30 mouse cellular contexts compared by ENCODE assay signal in the genomic region with DNA sequence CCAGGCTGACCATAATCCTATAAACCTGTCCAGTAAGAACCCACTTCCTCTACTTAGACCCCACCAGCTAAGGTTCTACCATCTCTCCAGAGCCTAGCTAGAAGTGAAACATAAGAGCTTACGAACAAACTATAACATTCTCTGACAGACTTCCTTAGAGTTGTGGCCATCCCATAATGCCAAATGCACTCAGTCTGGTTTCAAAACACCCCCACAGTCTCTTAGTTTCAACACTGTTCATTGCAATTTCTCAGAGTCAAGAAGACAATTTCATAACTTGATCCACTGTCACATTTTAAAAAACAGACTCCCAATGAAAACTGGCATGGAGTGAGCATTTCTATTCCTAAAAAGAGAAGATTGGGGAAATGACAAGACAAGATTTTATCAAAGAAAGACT.
"Had no signal": no experiment of that assay in that cellular context is flagged by ENCODE, and none has a peak within 500 bp of the region (broad histone marks: within the 10 kb centered on the region; RNA-seq: fewer than 3 reads in every experiment).

No protein-coding gene starts in this region.

- DNase-seq: left cerebral cortex, postnatal 4 days; liver; liver, embryonic 13.5 days; liver, postnatal 0 days; lung, adult 18-20 months; lung, adult 2 months; lung, embryonic 14.5 days; lung, postnatal 10 days; lung, postnatal 14 days; lung, postnatal 4 days had no signal

- H3K4me3 ChIP-seq: left cerebral cortex, adult 2 months; limb, embryonic 10.5 days; limb, embryonic 12.5 days; limb, embryonic 13.5 days; limb, embryonic 15.5 days; liver, embryonic 12.5 days; liver, embryonic 13.5 days; liver, embryonic 15.5 days; lung, embryonic 15.5 days; megakaryocyte, embryonic 14.5 days; midbrain, embryonic 10.5 days; midbrain, embryonic 12.5 days; midbrain, embryonic 13.5 days; midbrain, embryonic 15.5 days; myocyte; neural tube, embryonic 12.5 days had no signal

- H3K27me3 ChIP-seq: limb, embryonic 12.5 days; limb, embryonic 13.5 days; limb, embryonic 15.5 days; liver, embryonic 12.5 days; liver, embryonic 13.5 days; liver, embryonic 15.5 days; lung, embryonic 15.5 days; megakaryocyte, embryonic 14.5 days; midbrain, embryonic 12.5 days; midbrain, embryonic 13.5 days; midbrain, embryonic 15.5 days; neural tube, embryonic 12.5 days had no signal

- ATAC-seq: liver, embryonic 12.5 days; liver, postnatal 0 days; midbrain, embryonic 13.5 days; midbrain, embryonic 15.5 days; midbrain, embryonic 16.5 days had no signal

- H3K4me1 ChIP-seq: limb, embryonic 10.5 days; limb, embryonic 12.5 days; limb, embryonic 13.5 days; limb, embryonic 15.5 days; liver, embryonic 12.5 days; liver, embryonic 13.5 days; liver, embryonic 15.5 days; lung, embryonic 15.5 days; megakaryocyte, embryonic 14.5 days; midbrain, embryonic 10.5 days; midbrain, embryonic 12.5 days; midbrain, embryonic 13.5 days; midbrain, embryonic 15.5 days; neural tube, embryonic 12.5 days had no signal

- H3K9ac ChIP-seq: limb, embryonic 12.5 days; limb, embryonic 13.5 days; limb, embryonic 15.5 days; liver, embryonic 12.5 days; liver, embryonic 13.5 days; liver, embryonic 14.5 days; liver, embryonic 15.5 days; liver, postnatal 0 days; lung, embryonic 14.5 days; lung, embryonic 15.5 days; midbrain, embryonic 12.5 days; midbrain, embryonic 13.5 days; midbrain, embryonic 15.5 days; neural tube, embryonic 12.5 days had no signal

- H3K4me2 ChIP-seq: limb, embryonic 12.5 days; limb, embryonic 13.5 days; limb, embryonic 15.5 days; liver, embryonic 11.5 days; liver, embryonic 12.5 days; liver, embryonic 13.5 days; liver, embryonic 15.5 days; lung, embryonic 14.5 days; lung, embryonic 15.5 days; midbrain, embryonic 11.5 days; midbrain, embryonic 12.5 days; midbrain, embryonic 13.5 days; midbrain, embryonic 15.5 days; neural tube, embryonic 12.5 days had no signal

- H3K27ac ChIP-seq: left cerebral cortex, adult 2 months; limb, embryonic 10.5 days; limb, embryonic 12.5 days; limb, embryonic 13.5 days; limb, embryonic 15.5 days; liver, embryonic 12.5 days; liver, embryonic 13.5 days; liver, embryonic 14.5 days; liver, embryonic 15.5 days; lung, embryonic 15.5 days; macrophage; midbrain, embryonic 10.5 days; midbrain, embryonic 12.5 days; midbrain, embryonic 13.5 days; midbrain, embryonic 15.5 days; neural tube, embryonic 12.5 days had no signal

- H3K36me3 ChIP-seq: limb, embryonic 10.5 days; limb, embryonic 12.5 days; limb, embryonic 13.5 days; limb, embryonic 15.5 days; liver, embryonic 12.5 days; liver, embryonic 13.5 days; liver, embryonic 15.5 days; lung, embryonic 15.5 days; midbrain, embryonic 10.5 days; midbrain, embryonic 12.5 days; midbrain, embryonic 13.5 days; midbrain, embryonic 15.5 days; neural tube, embryonic 12.5 days had no signal

- H3K9me3 ChIP-seq: limb, embryonic 10.5 days; limb, embryonic 12.5 days; limb, embryonic 13.5 days; limb, embryonic 15.5 days; liver, embryonic 12.5 days; liver, embryonic 13.5 days; liver, embryonic 15.5 days; lung, embryonic 15.5 days; megakaryocyte, embryonic 14.5 days; midbrain, embryonic 10.5 days; midbrain, embryonic 12.5 days; midbrain, embryonic 13.5 days; midbrain, embryonic 15.5 days; neural tube, embryonic 12.5 days had no signal
